Mouse (Mus musculus) T-helper 1 cell (primary cell): ENCODE results near the gene Uvssa.

ENCODE experiments used
- in situ Hi-C: fragments of 300-600 bp; cut with MboI, MseI; formaldehyde crosslinking; loops from one replicate; pipeline ENCODE4 v1.15.1; 2025; ENCODE audit warnings: high pct_unique_total_duplicates

Gene Uvssa

GRCm38 (mm10) chr5:33442927-33443710 is 64.8 kb downstream of the Uvssa start:
- in situ Hi-C loops: no loop called here

GRCm38 (mm10) chr5:33443794-33444193 is 65.4 kb downstream of the Uvssa start:
- in situ Hi-C loops: no loop called here

GRCm38 (mm10) chr5:33455737-33456136 is 77.4 kb downstream of the Uvssa start:
- in situ Hi-C loops: no loop called here

- in situ Hi-C loops: no loop called here
Measured at GRCm38 (mm10) chr5:33458132-33458622, 79.8 kb downstream of the Uvssa start.

- in situ Hi-C loops: no loop called here
Measured at GRCm38 (mm10) chr5:33459111-33459510, 80.8 kb downstream of the Uvssa start.

- in situ Hi-C loops: no loop called here
Measured at GRCm38 (mm10) chr5:33464390-33464789, 86.0 kb downstream of the Uvssa start.

GRCm38 (mm10) chr5:33465464-33465863 is 87.1 kb downstream of the Uvssa start:
- in situ Hi-C loops: no loop called here
